Mouse (Mus musculus) heart, embryonic 15.5 days (tissue): ENCODE data around the gene Ppp1r9a. TPM values are rescaled to one million over a fixed set of nuclear protein-coding genes. Genes with fewer than 3 reads are reported as not detected.

ENCODE experiments used
- ATAC-seq: fragments of 200-750 bp; cut with Nextera tagmentation; replicated peaks from 2 replicates; pipeline ENCODE4 v1.8.0; 2017; ENCODE audit warnings: low read depth, moderate TSS enrichment; ENCODE audit not compliant: insufficient number of reproducible peaks, insufficient read depth, low FRiP score
- H3K27ac ChIP-seq: fragments of 300-500 bp; sonication (generic); 2 replicates; pipeline ENCODE4 v1.5.1; 2015; ENCODE audit warnings: mild to moderate bottlenecking, inconsistent platforms
- H3K27me3 ChIP-seq: fragments of 300-500 bp; sonication (generic); 2 replicates; pipeline ENCODE4 v1.6.1; 2015; ENCODE audit warnings: inconsistent platforms
- H3K36me3 ChIP-seq: fragments of 300-500 bp; sonication (generic); 2 replicates; pipeline ENCODE4 v1.6.1; 2015; ENCODE audit warnings: mild to moderate bottlenecking, inconsistent platforms
- H3K4me1 ChIP-seq: fragments of 300-500 bp; sonication (generic); replicated peaks from 2 replicates; pipeline ENCODE4 v1.6.1; 2015; ENCODE audit warnings: inconsistent platforms
- H3K4me2 ChIP-seq: fragments of 300-500 bp; sonication (generic); 2 replicates; pipeline ENCODE4 v1.6.1; 2015; ENCODE audit warnings: inconsistent platforms, mild to moderate bottlenecking, moderate library complexity
- H3K4me3 ChIP-seq: fragments of 300-500 bp; sonication (generic); 2 replicates; pipeline ENCODE4 v1.5.1; 2015; ENCODE audit warnings: mild to moderate bottlenecking, inconsistent platforms
- H3K9ac ChIP-seq: fragments of 300-500 bp; sonication (generic); 2 replicates; pipeline ENCODE4 v1.6.1; 2015; ENCODE audit warnings: mild to moderate bottlenecking, inconsistent platforms
- H3K9me3 ChIP-seq: fragments of 300-500 bp; sonication (generic); replicated peaks from 2 replicates; pipeline ENCODE4 v1.6.1; 2016; ENCODE audit warnings: inconsistent platforms
- WGBS: fragments of 180-500 bp; shearing (Covaris S2); methylation state at CpG from one replicate; pipeline ENCODE4 v1.1.7; 2015; ENCODE audit warnings: mixed read lengths; 5-methylcytosine and 5-hydroxymethylcytosine counted together
- polyA plus RNA-seq: library from polyadenylated mRNA; unstranded; fragments of >200 nt; fragmentation: Nextera tagmentation; extraction: Ambion mirVana; gene quantifications from 2 replicates; pipeline ENCODE4 v1.2.1, GENCODE M21; 2015

Ppp1r9a gene
- polyA plus RNA-seq, 1 experiment from 2014 or later = 13.5 TPM

GRCm38 (mm10) chr6:5026772-5027171 is 124.1 kb downstream of the Ppp1r9a start:
- Histone ChIP-seq H3K4me2 (no peak overlapping the region), H3K27ac (no peak overlapping the region), H3K4me3 (no peak overlapping the region), H3K4me1 (peaks cover 3% of the 10 kb centered on the region), H3K9ac (no peak overlapping the region), H3K27me3 (no peaks in the 10 kb centered on the region), H3K9me3 (no peaks in the 10 kb centered on the region), H3K36me3 (no peaks in the 10 kb centered on the region)
- WGBS = 75% methylated on average over 3 of the region's 3 CpGs
- no peak for ATAC-seq

GRCm38 (mm10) chr6:5027213-5027612 is 124.5 kb downstream of the Ppp1r9a start:
- no peak for ATAC-seq
- 87% methylated on average over 2 of the region's 2 CpGs for WGBS
- H3K27ac ChIP-seq = no peak overlapping the region
- no peak overlapping the region for H3K4me2 ChIP-seq
- H3K9me3 ChIP-seq = no peaks in the 10 kb centered on the region
- no peaks in the 10 kb centered on the region for H3K27me3 ChIP-seq
- no peak overlapping the region for H3K4me3 ChIP-seq
- peaks cover 3% of the 10 kb centered on the region for H3K4me1 ChIP-seq
- no peaks in the 10 kb centered on the region for H3K36me3 ChIP-seq
- H3K9ac ChIP-seq = no peak overlapping the region

- ATAC-seq = no peak
- Histone ChIP-seq H3K27me3 (no peaks in the 10 kb centered on the region), H3K4me2 (no peak overlapping the region), H3K9me3 (no peaks in the 10 kb centered on the region), H3K4me1 (peaks cover 3% of the 10 kb centered on the region), H3K4me3 (no peak overlapping the region), H3K27ac (no peak overlapping the region), H3K36me3 (no peaks in the 10 kb centered on the region), H3K9ac (no peak overlapping the region)
- WGBS = 38% methylated on average over 5 of the region's 5 CpGs
Measured at GRCm38 (mm10) chr6:5027801-5028200, 125.1 kb downstream of the Ppp1r9a start.

- Histone ChIP-seq H3K9ac (no peak overlapping the region), H3K36me3 (no peaks in the 10 kb centered on the region), H3K4me1 (peaks cover 3% of the 10 kb centered on the region), H3K27me3 (no peaks in the 10 kb centered on the region), H3K27ac (no peak overlapping the region), H3K4me3 (no peak overlapping the region), H3K9me3 (no peaks in the 10 kb centered on the region), H3K4me2 (no peak overlapping the region)
- 77% methylated on average over 13 of the region's 13 CpGs for WGBS
- ATAC-seq = no peak
Measured at GRCm38 (mm10) chr6:5029205-5029927, 126.6 kb downstream of the Ppp1r9a start.

- no peak for ATAC-seq
- no peak overlapping the region for H3K27ac ChIP-seq
- no peak overlapping the region for H3K9ac ChIP-seq
- no peaks in the 10 kb centered on the region for H3K9me3 ChIP-seq
- no peaks in the 10 kb centered on the region for H3K27me3 ChIP-seq
- no peak overlapping the region for H3K4me3 ChIP-seq
- H3K4me2 ChIP-seq = no peak overlapping the region
- H3K36me3 ChIP-seq = no peaks in the 10 kb centered on the region
- peaks cover 3% of the 10 kb centered on the region for H3K4me1 ChIP-seq
- WGBS = 79% methylated on average over 5 of the region's 5 CpGs
Measured at GRCm38 (mm10) chr6:5029956-5030355, 127.2 kb downstream of the Ppp1r9a start.

- whole genome bisulfite sequencing = 83% methylated on average over 5 of the region's 5 CpGs
- no peak overlapping the region for H3K4me3 ChIP-seq
- no peaks in the 10 kb centered on the region for H3K36me3 ChIP-seq
Measured at GRCm38 (mm10) chr6:5032986-5033633, 130.4 kb downstream of the Ppp1r9a start.

GRCm38 (mm10) chr6:5037225-5037624 is 134.5 kb downstream of the Ppp1r9a start:
- H3K9ac ChIP-seq = no peak overlapping the region
- H3K4me2 ChIP-seq = no peak overlapping the region
- H3K4me1 ChIP-seq = peaks cover 7% of the 10 kb centered on the region
- no peaks in the 10 kb centered on the region for H3K27me3 ChIP-seq
- H3K4me3 ChIP-seq = no peak overlapping the region
- no peaks in the 10 kb centered on the region for H3K9me3 ChIP-seq
- no peaks in the 10 kb centered on the region for H3K36me3 ChIP-seq
- peak; percentile 50; the same call in 1 of the 2 replicates for ATAC-seq
- H3K27ac ChIP-seq = 0 out of 2 replicates have a peak overlapping the region, but pooled peaks have one; percentile 3
- 58% methylated on average over 4 of the region's 4 CpGs for WGBS

More at GRCm38 (mm10) chr6:5032986-5033633, 130.4 kb downstream of the Ppp1r9a start:
- Histone ChIP-seq H3K9me3 (no peaks in the 10 kb centered on the region), H3K4me1 (peaks cover 7% of the 10 kb centered on the region), H3K9ac (no peak overlapping the region), H3K4me2 (no peak overlapping the region), H3K27me3 (no peaks in the 10 kb centered on the region), H3K27ac (no peak overlapping the region)
- no peak for ATAC-seq

- Histone ChIP-seq H3K4me2 (no peak overlapping the region), H3K9me3 (no peaks in the 10 kb centered on the region), H3K27ac (no peak overlapping the region), H3K4me1 (peaks cover 7% of the 10 kb centered on the region), H3K9ac (no peak overlapping the region), H3K27me3 (no peaks in the 10 kb centered on the region), H3K4me3 (no peak overlapping the region), H3K36me3 (no peaks in the 10 kb centered on the region)
- ATAC-seq = no peak
- WGBS = 76% methylated on average over 2 of the region's 2 CpGs
Measured at GRCm38 (mm10) chr6:5038140-5038749, 135.5 kb downstream of the Ppp1r9a start.

- WGBS = 64% methylated on average over 2 of the region's 2 CpGs
- ATAC-seq = no peak
Measured at GRCm38 (mm10) chr6:5039316-5039715, 136.6 kb downstream of the Ppp1r9a start.

GRCm38 (mm10) chr6:5045854-5046253 is 143.1 kb downstream of the Ppp1r9a start:
- Histone ChIP-seq H3K4me1 (no peaks in the 10 kb centered on the region; the same call in 1 of the 2 replicates), H3K9me3 (no peaks in the 10 kb centered on the region), H3K4me2 (no peak overlapping the region), H3K4me3 (no peak overlapping the region), H3K27me3 (no peaks in the 10 kb centered on the region), H3K36me3 (no peaks in the 10 kb centered on the region), H3K27ac (no peak overlapping the region), H3K9ac (no peak overlapping the region)
- WGBS = 87% methylated on average over 6 of the region's 6 CpGs
- no peak for ATAC-seq

More at GRCm38 (mm10) chr6:5039316-5039715, 136.6 kb downstream of the Ppp1r9a start:
- no peak overlapping the region for H3K4me3 ChIP-seq
- no peak overlapping the region for H3K27ac ChIP-seq
- no peak overlapping the region for H3K9ac ChIP-seq
- H3K9me3 ChIP-seq = no peaks in the 10 kb centered on the region
- no peak overlapping the region for H3K4me2 ChIP-seq
- peaks cover 7% of the 10 kb centered on the region for H3K4me1 ChIP-seq
- no peaks in the 10 kb centered on the region for H3K27me3 ChIP-seq
- no peaks in the 10 kb centered on the region for H3K36me3 ChIP-seq

- Histone ChIP-seq H3K27me3 (no peaks in the 10 kb centered on the region), H3K27ac (no peak overlapping the region), H3K9ac (no peak overlapping the region), H3K4me3 (no peak overlapping the region), H3K4me2 (no peak overlapping the region), H3K9me3 (no peaks in the 10 kb centered on the region), H3K4me1 (no peaks in the 10 kb centered on the region; the same call in 1 of the 2 replicates), H3K36me3 (no peaks in the 10 kb centered on the region)
- no peak for ATAC-seq
- 88% methylated on average over 3 of the region's 3 CpGs for WGBS
Measured at GRCm38 (mm10) chr6:5048025-5048424, 145.3 kb downstream of the Ppp1r9a start.
